Mouse (Mus musculus): Measurements from ENCODE around the gene Nqo2.
"Not testable (repeated sequence)": the region's sequence is repeated elsewhere in the genome, so short reads cannot be mapped to it uniquely, and the experiment has no call there.

Gene Nqo2

DNA sequence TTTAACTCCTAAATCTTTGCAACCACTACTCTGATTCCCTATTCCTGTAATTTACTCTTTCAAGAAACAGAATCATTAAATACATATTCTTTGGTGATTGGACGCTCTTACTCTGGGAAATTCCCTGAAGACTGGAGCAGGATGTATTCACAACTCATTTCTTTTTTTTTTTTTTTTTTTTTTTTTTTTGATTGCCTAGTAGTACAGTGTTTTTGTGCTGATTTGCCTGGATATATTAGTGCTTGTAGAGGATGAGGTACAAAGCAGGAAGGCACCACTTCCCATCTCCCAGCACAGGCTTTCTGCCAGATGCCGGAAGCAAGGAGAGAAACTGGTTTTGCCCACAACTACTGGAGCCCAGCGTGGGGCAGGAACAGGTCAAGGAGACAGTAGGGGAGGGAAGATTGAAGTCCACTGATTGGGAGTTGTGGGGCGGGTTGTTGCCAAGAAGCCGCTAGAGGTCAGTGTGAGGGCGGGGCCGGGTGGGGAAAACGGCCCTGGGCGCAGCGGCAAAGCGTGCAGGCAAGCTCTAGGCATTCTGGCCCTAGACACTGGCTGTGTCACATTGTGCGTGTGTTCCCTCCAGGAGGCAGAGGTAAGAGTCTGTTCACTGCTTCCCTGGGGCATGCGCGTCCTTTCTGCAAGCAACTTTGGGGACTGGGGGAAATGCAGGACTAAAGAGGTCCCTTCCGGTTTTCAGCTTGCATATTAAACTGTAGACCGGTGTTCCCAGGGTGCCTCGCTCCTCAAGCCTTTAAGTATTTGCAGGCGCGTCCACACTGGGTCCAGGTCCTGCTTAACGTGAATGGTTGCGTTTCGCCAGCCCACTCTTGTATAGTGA lies at the start of gene Nqo2:
Gene Nqo2 (plus strand): TSS at position 482 of the 841 bp plus-strand sequence.
- in situ Hi-C loops (cut with MboI; ENCODE audit: unreplicated experiment in 2 of 2): loop anchor here (5.0 to 25.0 kb wide), 5 partner anchors 33 to 910 kb away; partner anchors contain the start of gene Prpf4b (in 1 of the 2)

DNA sequence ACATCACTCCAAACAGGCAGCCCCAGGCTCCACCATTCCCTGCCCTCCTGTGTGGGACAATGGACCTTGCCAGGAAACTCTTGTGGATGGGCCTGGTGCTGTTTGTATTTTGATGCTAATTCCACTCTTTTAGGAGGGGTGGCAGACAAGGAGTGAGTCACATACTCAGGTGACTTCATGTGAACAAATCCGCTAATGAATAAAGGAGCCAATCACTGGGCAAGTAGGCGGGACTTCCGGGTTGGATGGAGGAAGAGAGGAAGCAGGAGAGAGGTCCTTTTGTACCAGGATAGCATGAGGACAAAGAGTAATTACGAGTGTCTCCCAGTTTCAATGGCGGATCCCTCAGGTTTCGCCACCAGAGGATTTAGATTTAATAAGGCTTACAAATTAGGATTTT lies 43.4 kb upstream of the Nqo2 start:
- in situ Hi-C loops (cut with MboI; ENCODE audit: unreplicated experiment in 2 of 2): no loop called here

DNA sequence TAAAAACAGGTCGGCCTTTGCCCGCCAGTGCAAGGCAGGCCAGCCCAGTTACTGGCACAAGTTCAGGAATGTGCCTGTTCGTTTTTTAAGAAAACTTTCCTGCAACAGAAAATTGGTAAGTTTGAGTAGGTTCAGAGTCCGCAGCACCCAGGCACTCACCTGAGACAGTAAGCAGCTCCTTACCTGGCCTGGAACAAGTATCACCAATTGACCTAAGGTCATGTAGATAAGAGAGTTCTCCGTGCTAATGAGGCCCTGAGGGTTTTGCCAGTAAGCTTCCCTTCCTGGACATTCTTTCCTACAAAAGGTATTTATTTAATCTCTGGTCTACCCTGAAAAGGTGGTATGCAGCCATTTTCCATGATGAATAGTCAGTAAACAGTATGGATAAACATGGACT lies 42.8 kb upstream of the Nqo2 start:
- in situ Hi-C loops (cut with MboI; ENCODE audit: unreplicated experiment in 2 of 2): no loop called here

DNA sequence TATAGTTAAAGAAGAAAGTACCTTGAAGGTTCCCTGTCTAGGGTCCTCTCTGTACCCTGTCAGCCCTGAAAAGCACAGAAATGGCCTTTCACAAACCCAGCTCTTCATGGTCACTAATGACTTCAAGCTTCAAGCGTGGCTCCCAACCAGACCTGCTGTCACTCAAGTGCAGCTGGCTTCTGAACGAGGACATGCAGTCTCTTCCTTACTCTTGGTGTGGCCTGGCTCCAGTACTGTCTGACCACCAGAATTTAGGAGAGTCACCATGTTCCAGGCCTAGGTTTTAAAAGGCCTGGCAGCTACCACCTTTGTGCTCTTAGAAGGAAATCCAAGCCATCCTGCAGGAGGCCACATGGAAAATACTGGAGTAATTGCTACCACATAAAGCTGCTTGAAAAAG lies 34.2 kb upstream of the Nqo2 start:
- in situ Hi-C loops (cut with MboI; ENCODE audit: unreplicated experiment in 2 of 2): no loop called here

DNA sequence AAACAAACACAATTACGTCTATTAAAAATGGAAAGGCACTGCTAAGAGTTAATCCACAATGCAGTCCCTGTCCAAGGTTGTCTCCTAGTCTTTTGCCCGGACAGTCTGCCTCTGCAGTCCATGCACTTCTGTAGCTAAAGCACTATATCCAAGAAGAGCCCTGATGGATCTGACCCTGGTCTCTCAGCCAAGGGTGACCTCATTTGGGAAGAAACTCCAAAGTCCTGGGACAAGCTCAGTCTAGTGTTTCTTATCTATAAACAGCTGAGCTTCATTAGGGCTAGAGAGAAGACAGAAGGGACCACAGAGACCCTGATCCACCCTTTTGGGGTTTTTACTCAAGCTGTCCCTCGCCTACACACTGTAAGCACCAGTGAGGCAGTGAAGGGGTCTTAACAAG lies 33.6 kb upstream of the Nqo2 start:
- in situ Hi-C loops (cut with MboI; ENCODE audit: unreplicated experiment in 2 of 2): no loop called here

DNA sequence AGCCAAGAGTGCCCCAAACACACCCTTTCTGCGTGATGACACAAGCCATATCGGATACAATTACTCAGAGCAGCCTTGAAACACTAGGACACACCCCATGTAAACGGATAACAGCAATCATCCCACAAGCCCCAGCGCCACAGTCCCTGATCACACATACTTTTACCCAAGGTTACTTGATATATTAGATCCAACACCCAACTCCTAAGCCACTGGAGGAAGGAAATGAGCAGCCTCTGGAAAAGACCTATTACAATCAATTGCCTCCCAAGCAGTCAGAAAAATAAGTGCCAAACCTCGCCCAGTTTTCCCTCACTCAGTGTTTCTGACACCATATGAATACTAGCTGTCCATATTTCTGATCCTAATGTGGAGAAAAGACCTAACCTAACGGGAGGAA lies 29.7 kb upstream of the Nqo2 start:
- in situ Hi-C loops (cut with MboI; ENCODE audit: unreplicated experiment in 2 of 2): no loop called here

DNA sequence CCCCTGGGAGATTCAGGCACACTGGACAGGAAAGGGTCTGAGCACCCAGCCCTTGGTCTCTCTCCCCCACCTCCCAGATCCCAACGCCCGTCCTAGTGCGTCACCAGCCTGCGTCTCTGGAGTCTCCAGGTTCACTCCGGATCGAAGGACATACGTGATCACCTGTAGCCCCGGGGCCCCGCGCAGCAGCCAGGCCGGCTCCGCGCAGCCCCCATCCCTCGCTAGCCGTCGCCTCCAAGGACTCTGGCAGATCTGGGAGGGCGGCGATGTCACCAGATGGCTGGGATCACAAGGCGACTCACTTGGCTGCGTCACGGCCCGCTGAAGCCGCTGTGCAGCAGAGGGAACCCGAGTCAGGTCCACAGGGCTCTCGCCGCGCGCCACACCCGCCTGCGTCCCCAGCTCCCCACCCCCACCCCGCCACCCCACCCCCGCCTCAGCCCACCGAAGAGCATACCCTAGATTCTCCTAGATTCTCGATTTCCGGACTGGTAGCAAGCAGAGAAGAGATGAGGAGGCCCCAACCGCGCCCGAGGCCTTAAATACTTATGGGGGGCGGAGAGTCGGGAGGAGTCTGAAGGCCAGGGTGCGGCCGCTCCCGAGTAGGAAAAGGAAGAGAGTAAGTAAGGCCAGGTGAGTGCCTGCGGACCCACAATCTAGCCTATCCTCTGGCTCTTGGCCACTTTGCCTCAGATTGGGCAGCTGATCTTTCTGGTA lies 28.9 kb upstream of the Nqo2 start:
- in situ Hi-C loops (cut with MboI; ENCODE audit: unreplicated experiment in 2 of 2): no loop called here

DNA sequence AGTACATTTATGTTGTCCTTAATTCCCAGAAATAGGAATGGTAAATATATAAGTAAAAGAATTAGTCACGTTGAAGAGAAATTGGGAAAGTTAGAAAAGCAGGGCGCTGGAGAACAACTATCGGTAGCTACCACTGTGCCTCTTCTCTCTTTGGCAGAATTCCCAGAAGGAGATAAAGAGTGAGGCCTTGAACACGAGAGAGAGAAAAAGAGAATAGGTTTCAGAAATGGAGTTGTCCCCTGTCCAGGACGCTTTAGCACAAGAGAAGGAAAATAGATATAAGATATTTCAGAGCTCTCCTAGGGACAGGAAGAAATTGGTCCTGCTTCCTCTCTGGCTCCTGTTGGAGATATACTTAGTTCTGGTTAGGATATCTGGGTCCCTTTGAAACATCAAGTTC lies 27.3 kb upstream of the Nqo2 start:
- in situ Hi-C loops (cut with MboI; ENCODE audit: unreplicated experiment in 2 of 2): no loop called here

DNA sequence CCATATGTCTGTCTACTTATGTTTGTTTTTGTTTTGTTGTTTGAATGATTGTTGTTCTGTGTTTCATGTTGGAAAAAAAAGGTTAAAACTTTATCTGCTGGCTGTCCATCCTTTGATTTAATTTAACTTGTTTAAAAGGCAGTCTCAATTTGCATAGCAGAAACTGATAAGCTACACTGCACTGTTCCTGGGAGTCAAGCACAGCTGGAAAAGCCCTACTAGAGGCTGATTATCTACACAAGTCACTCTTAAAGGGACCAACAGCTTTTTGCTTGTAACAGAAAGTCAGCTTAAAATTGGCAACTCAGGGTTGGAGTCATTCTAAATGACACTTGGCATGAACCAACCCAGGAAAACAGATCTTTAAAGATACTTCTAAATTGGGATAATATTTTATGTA lies 26.9 kb upstream of the Nqo2 start:
- in situ Hi-C loops (cut with MboI; ENCODE audit: unreplicated experiment in 2 of 2): not testable (repeated sequence)

DNA sequence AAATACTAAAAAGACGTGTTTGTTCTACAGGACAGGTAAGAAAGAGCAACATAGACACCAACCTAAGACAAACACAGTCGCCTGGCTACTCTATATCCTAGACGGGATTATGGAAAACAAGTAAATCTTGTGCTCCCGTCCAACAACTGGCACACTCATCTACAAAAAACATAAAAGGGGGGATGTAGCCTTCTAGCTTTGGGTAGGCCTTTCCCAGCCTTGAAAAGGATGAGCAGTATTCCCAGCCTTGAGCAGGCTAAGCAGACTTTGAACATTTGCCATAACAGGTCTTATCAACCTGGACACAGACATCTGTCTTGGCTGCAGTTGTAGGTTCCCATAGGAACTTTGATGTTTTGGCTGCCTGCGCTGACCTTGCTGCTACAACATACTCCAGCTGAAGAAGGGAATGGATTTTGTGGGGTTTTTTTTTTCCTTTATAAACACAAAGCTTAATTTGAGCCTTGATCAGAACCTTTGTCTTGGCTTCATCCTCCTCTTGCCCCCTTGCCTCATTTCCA lies 23.1 kb upstream of the Nqo2 start:
- in situ Hi-C loops (cut with MboI; ENCODE audit: unreplicated experiment in 2 of 2): no loop called here

DNA sequence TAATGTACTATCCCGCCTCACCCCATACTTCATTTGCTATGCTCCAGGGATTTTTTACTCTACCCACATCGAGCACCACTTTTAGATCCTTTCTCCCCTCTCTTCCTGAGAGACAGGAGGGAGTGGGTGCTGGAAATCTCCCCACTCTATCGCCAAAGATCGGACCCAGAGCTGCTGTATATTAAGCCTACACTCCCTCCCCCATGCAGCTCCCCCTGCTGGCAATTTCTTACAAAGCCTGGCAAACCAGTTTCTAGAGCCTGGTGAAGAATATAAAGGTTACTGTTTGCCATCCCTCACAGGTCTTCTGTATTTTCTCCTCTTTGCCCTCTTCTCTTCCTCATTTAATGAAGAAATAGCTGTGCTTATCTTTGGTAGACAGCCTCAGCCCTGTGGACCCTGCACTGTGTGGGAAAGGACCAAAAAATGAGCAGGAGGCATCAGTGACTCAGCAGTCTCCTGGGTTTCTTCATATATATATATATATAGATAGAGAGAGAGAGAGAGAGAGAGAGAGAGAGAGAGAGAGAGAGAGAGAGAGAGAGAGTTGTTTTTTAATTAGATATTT lies 22.2 kb upstream of the Nqo2 start:
- in situ Hi-C loops (cut with MboI; ENCODE audit: unreplicated experiment in 2 of 2): no loop called here

DNA sequence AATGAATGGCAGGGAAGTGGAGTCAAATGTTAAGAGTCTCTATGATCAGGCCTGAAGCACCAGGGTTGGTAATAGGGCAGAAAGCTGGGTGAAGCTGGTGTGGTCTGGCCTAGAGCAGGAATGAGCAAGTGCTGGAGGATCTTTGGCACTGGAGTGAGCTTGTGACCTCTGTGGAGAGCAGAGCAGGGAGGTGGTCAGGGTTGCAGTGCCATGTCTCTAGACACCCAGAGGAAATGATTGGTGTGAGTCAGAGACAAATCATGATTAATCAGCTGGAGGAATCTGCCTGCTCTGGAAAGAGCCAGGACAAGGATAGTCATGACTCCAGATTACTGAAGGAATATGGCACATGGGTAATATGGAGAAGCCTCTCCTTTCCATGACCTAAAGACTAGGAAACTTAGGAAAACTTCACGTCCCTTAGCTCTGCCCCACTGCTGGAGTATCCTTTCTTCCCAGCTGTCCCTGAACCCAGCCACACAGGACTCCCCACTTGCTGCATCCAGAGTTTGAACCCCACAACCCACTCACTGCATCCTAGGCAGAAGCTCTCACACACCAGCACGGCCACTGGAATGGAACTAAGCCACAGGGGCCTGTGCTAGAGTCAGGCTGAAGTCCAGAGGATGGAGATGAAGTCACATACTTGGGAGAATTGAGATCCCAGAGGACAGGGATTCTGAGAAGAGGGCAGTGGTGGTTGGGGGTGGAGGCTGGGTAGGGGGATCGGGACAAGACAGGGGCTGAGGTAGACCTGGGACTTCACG lies 13.0 kb upstream of the Nqo2 start:
- in situ Hi-C loops (cut with MboI; ENCODE audit: unreplicated experiment in 2 of 2): loop anchor here (10.0 to 25.0 kb wide), 3 partner anchors 683 to 911 kb away; no protein-coding TSS in a partner anchor

DNA sequence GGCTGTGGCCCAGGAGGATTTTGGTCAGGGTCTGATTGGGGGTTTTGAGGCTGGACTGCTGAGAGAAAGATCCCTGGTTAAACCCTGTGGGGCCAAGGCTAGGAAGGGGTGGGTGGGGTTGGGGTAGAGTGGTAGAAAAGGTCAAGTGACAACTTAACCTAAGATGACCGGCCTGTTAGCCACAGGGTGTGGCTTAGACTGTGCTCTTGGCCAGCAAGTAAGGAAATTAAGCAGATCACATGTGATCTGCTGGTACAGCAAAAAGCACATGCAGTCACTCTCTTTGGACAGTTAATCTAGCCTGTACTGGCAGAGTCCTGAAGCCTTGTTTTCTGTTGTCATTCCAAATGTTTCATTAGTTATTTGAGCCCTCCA lies 12.4 kb upstream of the Nqo2 start:
- in situ Hi-C loops (cut with MboI; ENCODE audit: unreplicated experiment in 2 of 2): loop anchor here (10.0 to 25.0 kb wide), 3 partner anchors 683 to 910 kb away; no protein-coding TSS in a partner anchor

DNA sequence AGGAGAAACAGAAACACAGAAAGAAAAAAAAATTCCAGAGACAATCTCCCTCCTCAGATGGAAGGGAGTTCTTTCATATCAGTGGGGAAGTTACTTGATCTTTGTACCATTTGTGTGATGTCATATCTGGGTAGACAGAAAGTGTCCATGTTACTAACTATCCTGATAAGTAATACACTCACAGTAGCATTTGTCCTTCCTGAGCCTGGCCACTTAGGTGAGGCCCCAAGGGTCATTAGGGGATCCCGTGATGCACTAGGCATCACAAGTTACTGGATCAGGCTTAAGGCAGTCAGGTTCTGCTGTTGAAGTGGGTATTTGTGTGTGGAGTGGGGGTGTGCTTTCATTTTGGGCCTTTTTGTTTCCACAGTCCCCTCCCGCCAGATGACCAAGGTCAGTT lies 11.5 kb upstream of the Nqo2 start:
- in situ Hi-C loops (cut with MboI; ENCODE audit: unreplicated experiment in 2 of 2): loop anchor here (10.0 to 25.0 kb wide), 3 partner anchors 682 to 909 kb away; no protein-coding TSS in a partner anchor

DNA sequence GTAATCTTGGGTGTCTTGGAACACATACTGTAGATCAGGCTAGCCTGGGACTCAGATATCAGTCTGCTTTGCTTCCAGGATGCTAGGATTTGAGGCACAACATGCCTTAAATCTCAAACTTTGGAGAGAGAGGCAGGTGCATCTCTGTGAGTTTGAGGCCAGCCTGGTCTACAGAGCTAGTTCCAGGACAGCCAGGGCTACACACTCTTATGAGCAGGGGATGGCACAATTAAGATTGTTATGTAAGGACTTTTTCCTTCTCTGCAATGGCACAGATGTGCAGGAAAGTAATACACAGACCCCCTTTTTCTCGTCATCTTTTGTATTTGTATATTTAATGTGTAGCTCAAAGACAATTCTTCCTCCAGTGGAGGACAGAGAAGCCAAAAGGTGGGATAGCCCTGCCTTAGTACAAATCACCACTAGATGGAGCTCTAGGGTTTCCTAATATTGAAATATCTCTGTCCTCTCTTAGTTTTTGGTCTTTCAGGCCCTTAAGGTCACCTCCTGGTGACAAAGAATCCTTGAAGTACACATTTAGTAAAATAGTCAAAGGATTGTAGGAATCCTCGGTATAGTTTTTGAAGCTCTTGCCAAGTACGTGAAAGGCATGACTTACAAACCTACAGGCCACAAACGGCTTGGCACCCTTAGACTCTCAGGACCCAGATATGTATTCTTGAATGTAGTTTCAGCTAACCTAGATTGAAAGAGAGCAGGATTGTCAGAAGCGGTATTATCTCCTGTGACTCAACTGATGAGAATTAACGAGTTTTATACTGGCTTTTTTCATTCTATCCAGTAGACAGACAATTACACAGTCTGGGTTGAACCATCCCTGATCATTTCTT lies 7.7 kb upstream of the Nqo2 start:
- in situ Hi-C loops (cut with MboI; ENCODE audit: unreplicated experiment in 2 of 2): loop anchor here (10.0 to 25.0 kb wide), 3 partner anchors 678 to 906 kb away; no protein-coding TSS in a partner anchor

DNA sequence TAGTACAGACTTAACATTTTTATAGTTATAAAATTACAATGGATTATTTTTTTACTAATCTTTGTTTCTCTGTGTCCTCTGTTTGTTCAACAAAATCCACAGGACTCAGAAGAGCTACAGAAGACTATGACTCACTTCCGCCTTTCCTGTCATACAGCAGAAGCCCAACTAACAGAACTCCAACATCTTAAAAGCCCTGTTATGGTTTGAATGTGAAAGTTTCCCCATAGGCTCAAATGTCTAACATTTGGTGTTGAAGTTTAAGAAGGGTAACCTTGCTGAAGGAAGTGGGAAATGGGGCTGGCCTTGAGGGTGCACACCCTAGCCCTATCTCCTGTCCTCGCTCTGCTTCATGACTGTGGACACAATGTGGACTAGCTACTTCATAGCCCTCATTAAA lies 4.7 kb upstream of the Nqo2 start:
- in situ Hi-C loops (cut with MboI; ENCODE audit: unreplicated experiment in 2 of 2): loop anchor here (5.0 to 25.0 kb wide), 6 partner anchors 38 to 915 kb away; partner anchors contain the start of gene Prpf4b (in 1 of the 2)

DNA sequence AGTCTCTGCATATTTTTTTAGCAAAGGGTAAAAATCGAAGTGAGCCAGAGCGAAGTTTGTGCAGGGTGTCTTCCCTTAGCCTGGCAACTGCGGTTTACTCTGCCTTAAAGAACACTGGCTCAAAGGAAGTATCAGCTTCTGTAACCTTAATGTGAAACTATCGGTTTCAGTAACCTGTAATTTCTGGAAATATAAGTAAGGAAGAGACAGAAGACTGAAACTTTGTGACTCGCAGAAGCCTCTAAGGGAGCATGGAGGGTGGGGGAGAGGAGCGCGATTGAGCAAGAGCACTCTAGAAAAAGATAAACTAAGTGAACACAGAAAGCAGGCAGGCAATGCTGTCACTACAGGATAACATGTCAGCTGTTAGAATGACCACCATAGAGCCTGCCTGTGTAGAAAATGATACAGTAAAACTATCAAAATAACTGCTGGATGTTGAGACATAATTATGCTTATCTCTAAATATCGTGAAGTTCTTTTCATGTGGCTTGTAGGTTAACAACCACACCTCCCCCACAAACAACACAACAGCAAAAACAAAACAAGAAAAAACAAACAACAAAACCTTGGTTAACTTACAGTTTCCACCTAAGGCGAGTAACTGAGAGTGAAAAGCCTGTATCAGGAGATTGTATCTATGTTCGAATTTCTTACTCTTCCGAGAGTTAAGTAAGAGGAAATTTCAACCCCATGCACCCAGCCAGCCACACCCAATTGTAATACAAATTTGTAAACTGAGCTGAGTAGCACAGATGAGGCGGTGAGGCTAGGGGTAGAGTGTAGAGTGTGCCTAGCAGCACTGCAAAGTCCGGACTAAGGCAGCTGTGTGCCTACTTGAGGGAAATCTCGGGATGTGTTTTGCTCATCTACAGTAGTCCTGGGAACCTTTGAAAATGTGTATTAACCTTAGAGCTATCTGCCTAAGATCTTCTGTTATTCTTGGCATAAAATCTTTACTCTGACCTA lies 853 bp downstream of the Nqo2 start:
- in situ Hi-C loops (cut with MboI; ENCODE audit: unreplicated experiment in 2 of 2): loop anchor here (10.0 to 25.0 kb wide), 4 partner anchors 189 to 909 kb away; partner anchors contain the start of gene Prpf4b (in 1 of the 2)

DNA sequence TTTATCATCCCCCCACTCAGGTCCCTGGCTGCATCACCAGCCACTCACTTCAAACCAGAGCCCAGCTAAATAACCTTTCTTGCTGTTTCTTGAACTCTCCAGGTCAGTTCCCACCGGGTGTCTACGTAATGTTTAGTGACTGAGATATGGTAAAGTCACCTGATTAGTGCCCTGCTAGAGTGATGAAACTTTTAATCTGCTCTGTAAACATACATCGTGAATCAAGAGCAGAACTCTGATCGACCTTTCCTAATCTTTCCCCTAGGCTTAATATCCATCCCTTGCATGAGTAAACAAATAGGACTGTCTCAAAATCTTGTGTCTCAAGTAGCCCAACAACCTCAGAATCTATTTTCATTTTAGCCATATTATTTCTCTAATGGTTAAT lies 1.5 kb downstream of the Nqo2 start:
- in situ Hi-C loops (cut with MboI; ENCODE audit: unreplicated experiment in 2 of 2): loop anchor here (10.0 to 25.0 kb wide), 4 partner anchors 189 to 909 kb away; partner anchors contain the start of gene Prpf4b (in 1 of the 2)
